Comparison of ENCODE assay signal across 25 mouse cellular contexts in the genomic region with DNA sequence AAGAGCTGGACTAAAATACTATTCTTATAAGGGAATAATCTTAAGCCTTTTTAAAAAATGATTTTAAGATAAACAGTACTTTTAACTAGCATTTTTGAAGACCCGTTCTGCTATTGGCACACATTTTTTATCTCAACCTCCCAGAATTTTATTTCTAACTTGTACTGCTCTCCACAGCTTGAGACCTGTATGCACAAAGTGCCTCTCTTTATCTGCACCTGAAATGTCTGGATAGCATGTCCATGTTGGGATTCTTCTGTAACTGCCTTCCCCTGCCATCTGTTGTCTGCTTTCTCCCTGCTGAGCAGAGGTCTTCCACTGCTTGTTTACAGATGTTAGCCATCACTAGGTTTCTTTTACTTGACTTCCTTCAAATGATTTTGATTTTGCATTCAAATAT.
DNase-seq lines count a peak whose midpoint lies in the region; ATAC-seq and TF ChIP-seq lines count a peak whose summit lies in the region.
"Had no signal": no experiment of that assay in that cellular context is flagged by ENCODE, and none has a peak within 500 bp of the region (broad histone marks: within the 10 kb centered on the region; RNA-seq: fewer than 3 reads in every experiment).

No protein-coding gene starts in this region.

- TF ChIP-seq EP300 in MEL (IDR thresholded peaks at IDR 0.05; ENCODE audit: low read depth in 1 of 2, low read length in 2 of 2) = peak; percentile 42 to 55; a peak in 3 of 4 replicates
- peak; percentile 61 for TF ChIP-seq EP300 in liver, embryonic 14.5 days (IDR thresholded peaks at IDR 0.05; ENCODE audit: low read depth)

- H3K36me3 ChIP-seq in MEL (ENCODE audit: control insufficient read depth in 1 of 2, insufficient read depth in 2 of 2, low read length in 2 of 2) = peaks cover 0 to 21% of the 10 kb centered on the region in 2 experiments; a peak in 2 of 4 replicates
- H3K36me3 ChIP-seq in liver, embryonic 14.5 days (replicated peaks; ENCODE audit: control insufficient read depth, insufficient read depth, low read depth) = no peaks in the 10 kb centered on the region
- H3K36me3 ChIP-seq: heart, embryonic 12.5 days; heart, embryonic 15.5 days; hindbrain, embryonic 10.5 days; hindbrain, embryonic 13.5 days had no signal

- 9% methylated on average over 1 of the region's 1 CpGs for WGBS in liver, embryonic 14.5 days (ENCODE audit: insufficient replicate concordance)

- no peaks in the 10 kb centered on the region for H3K27me3 ChIP-seq in MEL (ENCODE audit: control insufficient read depth in 1 of 2, insufficient read depth in 2 of 2, low read length in 2 of 2)
- no peaks in the 10 kb centered on the region for H3K27me3 ChIP-seq in liver, embryonic 14.5 days (ENCODE audit: control insufficient read depth, insufficient read depth, low read length)
- H3K27me3 ChIP-seq: heart, embryonic 12.5 days; heart, embryonic 15.5 days; hindbrain, embryonic 13.5 days had no signal

- peak; percentile 68; the same call in 1 of the 2 replicates for ATAC-seq in liver, embryonic 14.5 days (ENCODE audit: insufficient read depth)
- peak; percentile 81 for ATAC-seq in megakaryocyte-erythroid progenitor cell, adult 5-6 weeks (replicated peaks; ENCODE audit: low FRiP score, low TSS enrichment, poor library complexity, severe bottlenecking)
- ATAC-seq: activated CD4-positive, CD25-positive, alpha-beta regulatory T cell, adult 4 months; CD4-positive, CD25-positive, alpha-beta regulatory T cell, adult 4 months; forebrain, embryonic 14.5 days; forebrain, postnatal 0 days; hindbrain, embryonic 16.5 days had no signal

- no peak for TF ChIP-seq RAD21 in MEL (IDR thresholded peaks at IDR 0.05; ENCODE audit: low read depth, low read length)

- H3K4me3 ChIP-seq in MEL (ENCODE audit: control insufficient read depth in 1 of 2, insufficient read depth in 1 of 2, low read depth in 2 of 2, low read length in 2 of 2) = no peak overlapping the region
- H3K4me3 ChIP-seq in liver, embryonic 14.5 days (ENCODE audit: insufficient read depth in 1 of 2, low read depth in 2 of 2, low read length in 2 of 2) = no peak overlapping the region
- H3K4me3 ChIP-seq: gastrocnemius, adult 2 months; heart, embryonic 12.5 days; heart, embryonic 15.5 days; hindbrain, embryonic 10.5 days; hindbrain, embryonic 13.5 days had no signal

- H3K4me1 ChIP-seq in MEL (ENCODE audit: control insufficient read depth in 1 of 2, insufficient read depth in 2 of 2, low read length in 2 of 2) = peaks cover 9 to 14% of the 10 kb centered on the region in 2 experiments
- peaks cover 5 to 10% of the 10 kb centered on the region in 2 experiments for H3K4me1 ChIP-seq in liver, embryonic 14.5 days (replicated peaks; ENCODE audit: control insufficient read depth in 2 of 2, insufficient read depth in 2 of 2, low read length in 1 of 2)
- H3K4me1 ChIP-seq: heart, embryonic 12.5 days; heart, embryonic 15.5 days; hindbrain, embryonic 10.5 days; hindbrain, embryonic 13.5 days had no signal

- no peak for TF ChIP-seq POLR2A in MEL (IDR thresholded peaks at IDR 0.05; ENCODE audit: control insufficient read depth in 1 of 2, insufficient read depth in 1 of 2, low read depth in 1 of 2, low read length in 2 of 2, poor library complexity in 1 of 2)

- H3K27ac ChIP-seq in MEL (ENCODE audit: control insufficient read depth, low read depth, low read length) = no peak overlapping the region
- no peak overlapping the region for H3K27ac ChIP-seq in liver, embryonic 14.5 days
- H3K27ac ChIP-seq: gastrocnemius, adult 2 months; heart, embryonic 15.5 days; hindbrain, embryonic 10.5 days; hindbrain, embryonic 13.5 days had no signal

- no peak for TF ChIP-seq CTCF in MEL (IDR thresholded peaks at IDR 0.05 in 2 of 3, conservative IDR thresholded peaks at IDR 0.05 in 1 of 3; ENCODE audit: control insufficient read depth in 1 of 3, insufficient read depth in 1 of 3, low read depth in 2 of 3, low read length in 3 of 3, poor library complexity in 1 of 3, severe bottlenecking in 1 of 3)
- no peak for TF ChIP-seq CTCF in liver, embryonic 14.5 days (IDR thresholded peaks at IDR 0.05; ENCODE audit: low read depth)

- peak; percentile 34 for DNase-seq in MEL (ENCODE audit: low read depth, low spot score)
- peak; percentile 32 for DNase-seq in c-Kit-positive CD71-positive TER-119-negative erythroid progenitor cells, embryonic 14.5 days (ENCODE audit: low read depth)
- no peak for DNase-seq in liver, embryonic 14.5 days (ENCODE audit: low read depth in 3 of 3, low spot score in 3 of 3)
- no peak for DNase-seq in heart, adult 18-20 months
- no peak for DNase-seq in cerebellum, postnatal 4 days (ENCODE audit: low spot score in 2 of 2)
- DNase-seq: adrenal gland, adult 8-10 months; adrenal gland, postnatal 25 days; cerebellum, adult 11 months; cerebellum, adult 2 months; cerebellum, postnatal 36 days; forebrain, postnatal 0 days; gastrocnemius, adult 2 months; gastrocnemius, postnatal 14 days; heart, adult 11 months; heart, postnatal 10 days; heart, postnatal 36 days had no signal

- no peak overlapping the region for H3K9ac ChIP-seq in MEL (ENCODE audit: control insufficient read depth, low read depth, low read length, poor library complexity, severe bottlenecking)
- H3K9ac ChIP-seq in liver, embryonic 14.5 days (replicated peaks) = no peak overlapping the region
- H3K9ac ChIP-seq: forebrain, postnatal 0 days; heart, embryonic 12.5 days; heart, embryonic 15.5 days; hindbrain, embryonic 13.5 days had no signal

- no peaks in the 10 kb centered on the region for H3K9me3 ChIP-seq in MEL (replicated peaks; ENCODE audit: insufficient read depth, low read length)
- H3K9me3 ChIP-seq in liver, embryonic 14.5 days (ENCODE audit: control insufficient read depth, low read length) = no peaks in the 10 kb centered on the region
- H3K9me3 ChIP-seq: heart, embryonic 12.5 days; heart, embryonic 15.5 days; hindbrain, embryonic 10.5 days; hindbrain, embryonic 13.5 days had no signal

- H3K4me2 ChIP-seq in liver, embryonic 14.5 days (ENCODE audit: low read depth) = no peak overlapping the region
- H3K4me2 ChIP-seq: heart, embryonic 12.5 days; heart, embryonic 15.5 days; hindbrain, embryonic 13.5 days had no signal

- H3K79me2 ChIP-seq in MEL (ENCODE audit: control insufficient read depth, insufficient read depth, low read length, poor library complexity) = no peaks in the 10 kb centered on the region

TF ChIP-seq in MEL, 35 proteins besides CTCF, POLR2A, EP300 and RAD21:
- no peak for TF ChIP-seq NRF1 (IDR thresholded peaks at IDR 0.05; ENCODE audit: insufficient read depth, low read depth, low read length, poor library complexity, severe bottlenecking)
- TF ChIP-seq GATA1 (IDR thresholded peaks at IDR 0.05; ENCODE audit: low read depth, low read length) = no peak
- TF ChIP-seq BHLHE40 (IDR thresholded peaks at IDR 0.05; ENCODE audit: borderline replicate concordance, low read depth, low read length) = no peak
- peak; percentile 56; the same call in 1 of the 2 replicates for TF ChIP-seq TCF12 (IDR thresholded peaks at IDR 0.05; ENCODE audit: low read depth, low read length)
- no peak for TF ChIP-seq SMC3 (IDR thresholded peaks at IDR 0.05; ENCODE audit: low read depth, low read length)
TF ChIP-seq in MEL: peak in this region for 1.

Comparison
In these comparisons a context has a peak if more than half of its experiments do, and no peak if none do; other contexts are left out.
1. DNase-seq: peak in MEL (single experiment) and c-Kit-positive CD71-positive TER-119-negative erythroid progenitor cells, embryonic 14.5 days (single experiment); none in liver, embryonic 14.5 days (0 of 3), heart, adult 18-20 months (0 of 2) and cerebellum, postnatal 4 days (0 of 2).